Comparison of ENCODE assay signal across 8 mouse cellular contexts in the genomic region with DNA sequence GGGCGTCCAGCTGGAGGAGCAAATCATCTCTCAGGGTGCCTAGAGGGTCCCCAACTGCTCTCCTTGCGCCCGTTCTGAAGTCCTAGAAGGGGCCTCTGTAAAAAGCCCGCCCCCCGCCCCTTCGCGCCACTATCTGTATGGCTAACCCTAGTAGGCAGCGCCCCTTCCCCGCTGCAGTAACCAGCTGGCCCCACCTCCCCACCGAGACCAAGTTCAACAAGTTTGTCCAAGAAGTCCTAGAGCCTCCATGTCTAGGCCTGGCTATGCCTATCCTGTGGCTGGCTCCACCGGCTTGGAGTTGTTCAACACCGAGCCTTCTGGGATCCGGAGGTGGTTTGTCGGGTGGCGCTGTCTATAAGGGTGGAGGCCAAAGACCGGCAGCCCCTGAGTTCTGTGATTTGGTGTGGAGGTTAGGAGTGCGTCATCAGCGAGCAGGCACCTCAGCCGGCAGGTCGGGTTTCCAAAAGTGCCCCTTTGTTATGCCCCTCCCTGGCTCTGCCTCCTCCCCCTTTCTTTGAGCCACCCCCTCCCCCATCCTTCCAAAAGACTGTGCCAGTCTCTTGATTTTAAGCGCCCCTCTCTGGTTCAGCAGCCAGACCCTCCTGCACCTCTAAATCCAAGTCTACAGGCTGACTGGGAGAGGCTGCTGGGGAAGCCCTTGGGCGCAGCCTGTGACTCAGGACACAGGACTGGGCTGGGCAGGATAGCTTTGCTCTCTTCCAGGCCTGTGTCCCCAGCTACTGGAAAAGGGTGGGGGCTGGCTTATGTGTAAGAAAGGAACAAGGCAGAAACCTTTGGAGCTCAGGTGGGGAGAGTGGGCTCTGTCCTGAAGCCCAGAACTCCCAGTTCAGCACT. TPM values are rescaled to one million over a fixed set of nuclear protein-coding genes. Genes with fewer than 3 reads are reported as not detected.
DNase-seq lines count a peak whose midpoint lies in the region; ATAC-seq and TF ChIP-seq lines count a peak whose summit lies in the region.

No protein-coding gene starts in this region.

- peak overlapping the region; percentile 51 for H3K4me3 ChIP-seq in thymus, adult 2 months (ENCODE audit: control insufficient read depth, insufficient read depth, low read length)
- peak overlapping the region; percentile 70 for H3K4me3 ChIP-seq in bone marrow macrophage, adult 2 months (ENCODE audit: insufficient read depth, low read length)
- H3K4me3 ChIP-seq in forebrain, embryonic 14.5 days (ENCODE audit: low read depth, low read length): peak overlapping the region; percentile 50
- H3K4me3 ChIP-seq in intestine, embryonic 16.5 days (ENCODE audit: low read length): peak overlapping the region; percentile 76
- peak overlapping the region; percentile 80 for H3K4me3 ChIP-seq in lung, embryonic 15.5 days
- peak overlapping the region; percentile 87 for H3K4me3 ChIP-seq in testis, adult 2 months (ENCODE audit: control insufficient read depth, low read depth, low read length)

- peak overlapping the region; percentile 97 for H3K4me2 ChIP-seq in forebrain, embryonic 14.5 days (ENCODE audit: low read length)
- peak overlapping the region; percentile 96 for H3K4me2 ChIP-seq in intestine, embryonic 16.5 days (ENCODE audit: low read depth, low read length)
- peak overlapping the region; percentile 90 for H3K4me2 ChIP-seq in lung, embryonic 15.5 days

- H3K9ac ChIP-seq in forebrain, embryonic 14.5 days (ENCODE audit: low read length): peak overlapping the region; percentile 66
- peak overlapping the region; percentile 72 for H3K9ac ChIP-seq in intestine, embryonic 16.5 days (ENCODE audit: low read depth, low read length)
- peak overlapping the region; percentile 73 for H3K9ac ChIP-seq in lung, embryonic 15.5 days

- H3K27ac ChIP-seq in thymus, adult 2 months (ENCODE audit: control insufficient read depth, insufficient read depth, low read length): no peak overlapping the region
- H3K27ac ChIP-seq in bone marrow macrophage, adult 2 months (ENCODE audit: insufficient read depth, low read depth, low read length): no peak overlapping the region
- no peak overlapping the region; the same call in 1 of the 2 replicates for H3K27ac ChIP-seq in forebrain, embryonic 14.5 days (ENCODE audit: low read depth, low read length)
- H3K27ac ChIP-seq in intestine, embryonic 16.5 days (ENCODE audit: low read length): peak overlapping the region; percentile 36
- H3K27ac ChIP-seq in lung, embryonic 15.5 days: peak overlapping the region; percentile 88
- peak overlapping the region; percentile 43 for H3K27ac ChIP-seq in testis, adult 2 months (ENCODE audit: control insufficient read depth, insufficient read depth, low read depth, low read length)

- 12% methylated on average over 22 of the region's 22 CpGs for WGBS in thymus, adult 2 months
- 1% methylated on average over 22 of the region's 22 CpGs for WGBS in forebrain, embryonic 14.5 days
- 2% methylated on average over 22 of the region's 22 CpGs for WGBS in intestine, embryonic 16.5 days
- 3% methylated on average over 22 of the region's 22 CpGs for WGBS in lung, embryonic 15.5 days

- TF ChIP-seq POLR2A in thymus, adult 2 months (IDR thresholded peaks at IDR 0.05; ENCODE audit: control insufficient read depth, extremely low read depth, insufficient read depth, low read length, poor library complexity): no peak
- no peak for TF ChIP-seq POLR2A in bone marrow macrophage, adult 2 months (IDR thresholded peaks at IDR 0.05; ENCODE audit: borderline replicate concordance, low read depth, low read length)
- TF ChIP-seq POLR2A in testis, adult 2 months (IDR thresholded peaks at IDR 0.05; ENCODE audit: control insufficient read depth, low read depth, low read length): no peak

- no peaks in the 10 kb centered on the region for H3K36me3 ChIP-seq in thymus, adult 2 months (ENCODE audit: control insufficient read depth, insufficient read depth, low read length)
- H3K36me3 ChIP-seq in forebrain, embryonic 14.5 days (ENCODE audit: control insufficient read depth, insufficient read depth, low read length): peaks cover 5% of the 10 kb centered on the region; the same call in 1 of the 2 replicates
- H3K36me3 ChIP-seq in intestine, embryonic 16.5 days (ENCODE audit: control insufficient read depth, insufficient read depth, low read length): no peaks in the 10 kb centered on the region
- H3K36me3 ChIP-seq in lung, embryonic 15.5 days: peaks cover 15% of the 10 kb centered on the region
- H3K36me3 ChIP-seq in testis, adult 2 months (ENCODE audit: control insufficient read depth, insufficient read depth, low read length): no peaks in the 10 kb centered on the region

- H3K27me3 ChIP-seq in thymus, adult 2 months (ENCODE audit: control insufficient read depth, insufficient read depth, low read length): peaks cover 30% of the 10 kb centered on the region
- 0 out of 2 replicates have a peak, but pooled peaks cover 16% of the 10 kb centered on the region for H3K27me3 ChIP-seq in forebrain, embryonic 14.5 days (replicated peaks; ENCODE audit: control insufficient read depth, insufficient read depth, low read length)
- peaks cover 2% of the 10 kb centered on the region; the same call in 1 of the 2 replicates for H3K27me3 ChIP-seq in intestine, embryonic 16.5 days (replicated peaks; ENCODE audit: control insufficient read depth, insufficient read depth, low read length)
- peaks cover 29% of the 10 kb centered on the region for H3K27me3 ChIP-seq in lung, embryonic 15.5 days
- H3K27me3 ChIP-seq in testis, adult 2 months (ENCODE audit: control insufficient read depth, insufficient read depth, low read length): no peaks in the 10 kb centered on the region

- H3K4me1 ChIP-seq in thymus, adult 2 months (replicated peaks; ENCODE audit: control insufficient read depth, insufficient read depth, low read length): peaks cover 19% of the 10 kb centered on the region
- no peaks in the 10 kb centered on the region for H3K4me1 ChIP-seq in bone marrow macrophage, adult 2 months (ENCODE audit: control insufficient read depth, insufficient read depth, low read length)
- H3K4me1 ChIP-seq in forebrain, embryonic 14.5 days (ENCODE audit: control insufficient read depth, insufficient read depth, low read length): peaks cover 18% of the 10 kb centered on the region
- peaks cover 22% of the 10 kb centered on the region for H3K4me1 ChIP-seq in intestine, embryonic 16.5 days (ENCODE audit: control insufficient read depth, insufficient read depth, low read length)
- H3K4me1 ChIP-seq in lung, embryonic 15.5 days: peaks cover 36% of the 10 kb centered on the region
- peaks cover 8% of the 10 kb centered on the region for H3K4me1 ChIP-seq in testis, adult 2 months (ENCODE audit: control insufficient read depth, insufficient read depth, low read length)

- no peak for TF ChIP-seq CTCF in thymus, adult 2 months (IDR thresholded peaks at IDR 0.05; ENCODE audit: borderline replicate concordance, control insufficient read depth, extremely low read depth, insufficient read depth, low read length, poor library complexity)
- no peak for TF ChIP-seq CTCF in bone marrow macrophage, adult 2 months (IDR thresholded peaks at IDR 0.05; ENCODE audit: low read depth, low read length)
- no peak for TF ChIP-seq CTCF in testis, adult 2 months (IDR thresholded peaks at IDR 0.05; ENCODE audit: control insufficient read depth, insufficient read depth, insufficient replicate concordance, low read depth, low read length)

- DNase-seq in thymus, adult 2 months: no peak
- no peak for DNase-seq in thymus, postnatal 36 days
- DNase-seq in forebrain, embryonic 14.5 days (ENCODE audit: low spot score): peak; percentile 54
- DNase-seq in frontal cortex, adult 2 months (ENCODE audit: extremely low spot score in 1 of 2, low spot score in 1 of 2): no peak

- H3K9me3 ChIP-seq in forebrain, embryonic 14.5 days (replicated peaks; ENCODE audit: control insufficient read depth, low read length): no peaks in the 10 kb centered on the region
- no peaks in the 10 kb centered on the region for H3K9me3 ChIP-seq in intestine, embryonic 16.5 days (ENCODE audit: control insufficient read depth, low read length)
- H3K9me3 ChIP-seq in lung, embryonic 15.5 days: no peaks in the 10 kb centered on the region

- peak; percentile 59 for ATAC-seq in forebrain, embryonic 14.5 days
- peak; percentile 76 for ATAC-seq in intestine, embryonic 16.5 days
- peak; percentile 76 for ATAC-seq in lung, embryonic 15.5 days (ENCODE audit: borderline replicate concordance, extremely low read depth, low FRiP score, low TSS enrichment)

RNA-seq across cellular contexts. Expression of a gene that starts 1.6 kb away (rescaled TPM):
- 5.6 and 14.9 TPM in 2 replicates for polyA plus RNA-seq in thymus, adult 2 months (2012; rRNA removed)
- polyA plus RNA-seq in bone marrow macrophage, adult 2 months (2012; ENCODE audit: insufficient read depth, insufficient read length, missing spikeins): 0.64 and 1.3 TPM in 2 replicates
- 16.9 and 19.1 TPM in 2 replicates for polyA plus RNA-seq in forebrain, embryonic 14.5 days (2014; fragmentation: Nextera tagmentation; extraction: Ambion mirVana)
- polyA plus RNA-seq in intestine, embryonic 16.5 days (2015; fragmentation: Nextera tagmentation; extraction: Ambion mirVana): 17.0 and 21.0 TPM in 2 replicates
- polyA plus RNA-seq in lung, embryonic 15.5 days (2015; fragmentation: Nextera tagmentation; extraction: Ambion mirVana): 51.7 and 54.2 TPM in 2 replicates
- 3.9 and 5.7 TPM in 2 replicates for polyA plus RNA-seq in testis, adult 2 months (2012; rRNA removed)
- polyA plus RNA-seq in frontal cortex, adult 2 months (2012; rRNA removed): 70.8 and 81.0 TPM in 2 replicates

RNA-seq across cellular contexts. Expression of a gene that starts 7.4 kb away (rescaled TPM):
- polyA plus RNA-seq in thymus, adult 2 months (2012; rRNA removed): 77.6 and 93.9 TPM in 2 replicates
- polyA plus RNA-seq in bone marrow macrophage, adult 2 months (2012; ENCODE audit: insufficient read depth, insufficient read length, missing spikeins): 52.3 TPM in 2 replicates
- 72.9 and 76.4 TPM in 2 replicates for polyA plus RNA-seq in forebrain, embryonic 14.5 days (2014; fragmentation: Nextera tagmentation; extraction: Ambion mirVana)
- 68.4 and 73.1 TPM in 2 replicates for polyA plus RNA-seq in intestine, embryonic 16.5 days (2015; fragmentation: Nextera tagmentation; extraction: Ambion mirVana)
- polyA plus RNA-seq in lung, embryonic 15.5 days (2015; fragmentation: Nextera tagmentation; extraction: Ambion mirVana): 89.5 and 93.0 TPM in 2 replicates
- 29.1 and 34.6 TPM in 2 replicates for polyA plus RNA-seq in testis, adult 2 months (2012; rRNA removed)
- polyA plus RNA-seq in frontal cortex, adult 2 months (2012; rRNA removed): 39.1 and 42.0 TPM in 2 replicates

RNA-seq across cellular contexts. Expression of a gene that starts 20.6 kb away (rescaled TPM):
- 51.2 and 65.7 TPM in 2 replicates for polyA plus RNA-seq in thymus, adult 2 months (2012; rRNA removed)
- polyA plus RNA-seq in bone marrow macrophage, adult 2 months (2012; ENCODE audit: insufficient read depth, insufficient read length, missing spikeins): 12.6 and 13.1 TPM in 2 replicates
- polyA plus RNA-seq in forebrain, embryonic 14.5 days (2014; fragmentation: Nextera tagmentation; extraction: Ambion mirVana): 9.4 and 9.9 TPM in 2 replicates
- polyA plus RNA-seq in intestine, embryonic 16.5 days (2015; fragmentation: Nextera tagmentation; extraction: Ambion mirVana): 14.4 and 15.2 TPM in 2 replicates
- polyA plus RNA-seq in lung, embryonic 15.5 days (2015; fragmentation: Nextera tagmentation; extraction: Ambion mirVana): 19.7 and 20.4 TPM in 2 replicates
- polyA plus RNA-seq in testis, adult 2 months (2012; rRNA removed): 13.2 and 13.7 TPM in 2 replicates
- 37.8 and 39.2 TPM in 2 replicates for polyA plus RNA-seq in frontal cortex, adult 2 months (2012; rRNA removed)

RNA-seq across cellular contexts. Expression of a gene that starts 54.7 kb away (rescaled TPM):
- polyA plus RNA-seq in thymus, adult 2 months (2012; rRNA removed): 31.1 TPM in 2 replicates
- polyA plus RNA-seq in bone marrow macrophage, adult 2 months (2012; ENCODE audit: insufficient read depth, insufficient read length, missing spikeins): 141 and 149 TPM in 2 replicates
- polyA plus RNA-seq in forebrain, embryonic 14.5 days (2014; fragmentation: Nextera tagmentation; extraction: Ambion mirVana): 38.2 and 41.2 TPM in 2 replicates
- 20.4 and 22.9 TPM in 2 replicates for polyA plus RNA-seq in intestine, embryonic 16.5 days (2015; fragmentation: Nextera tagmentation; extraction: Ambion mirVana)
- polyA plus RNA-seq in lung, embryonic 15.5 days (2015; fragmentation: Nextera tagmentation; extraction: Ambion mirVana): 27.6 and 30.6 TPM in 2 replicates
- 11.9 and 12.0 TPM in 2 replicates for polyA plus RNA-seq in testis, adult 2 months (2012; rRNA removed)
- polyA plus RNA-seq in frontal cortex, adult 2 months (2012; rRNA removed): 30.4 and 35.6 TPM in 2 replicates

RNA-seq across cellular contexts. Expression of a gene that starts 54.7 kb away (rescaled TPM):
- polyA plus RNA-seq in thymus, adult 2 months (2012; rRNA removed): 35.2 and 38.8 TPM in 2 replicates
- polyA plus RNA-seq in bone marrow macrophage, adult 2 months (2012; ENCODE audit: insufficient read depth, insufficient read length, missing spikeins): 12.7 and 15.9 TPM in 2 replicates
- 2.5 and 3.0 TPM in 2 replicates for polyA plus RNA-seq in forebrain, embryonic 14.5 days (2014; fragmentation: Nextera tagmentation; extraction: Ambion mirVana)
- polyA plus RNA-seq in intestine, embryonic 16.5 days (2015; fragmentation: Nextera tagmentation; extraction: Ambion mirVana): 21.8 and 24.2 TPM in 2 replicates
- polyA plus RNA-seq in lung, embryonic 15.5 days (2015; fragmentation: Nextera tagmentation; extraction: Ambion mirVana): 20.9 and 22.8 TPM in 2 replicates
- 20.0 and 22.8 TPM in 2 replicates for polyA plus RNA-seq in testis, adult 2 months (2012; rRNA removed)
- 7.4 and 8.8 TPM in 2 replicates for polyA plus RNA-seq in frontal cortex, adult 2 months (2012; rRNA removed)

Comparison
In these comparisons a context has a peak if more than half of its experiments do, and no peak if none do; other contexts are left out.
1. H3K27ac ChIP-seq: peak in intestine, embryonic 16.5 days (single experiment), lung, embryonic 15.5 days (single experiment) and testis, adult 2 months (single experiment); none in thymus, adult 2 months (single experiment), bone marrow macrophage, adult 2 months (single experiment) and forebrain, embryonic 14.5 days (single experiment).
2. Peak in every context shown above with its lines, with median percentiles within 50 percentile points of each other: H3K4me3 ChIP-seq, ATAC-seq, H3K4me2 ChIP-seq and H3K9ac ChIP-seq.